Mouse (Mus musculus): ENCODE results near the gene Tmem110. TPM values are rescaled to one million over a fixed set of nuclear protein-coding genes. Genes with fewer than 3 reads are reported as not detected.

The Tmem110 gene
- total RNA-seq (2012; rRNA removed): 9.3 and 11.6 TPM in 2 replicates
- 10 to 100 TPM in 1 of 2 experiments, not detected in 1; 21.0 TPM for polyA plus RNA-seq (2012; ENCODE audit: insufficient read depth in 1 of 2, insufficient read length in 2 of 2, low read depth in 1 of 2, low replicate concordance in 2 of 2, missing spikeins in 1 of 2)

GRCm38 (mm10) chr14:30825476-30826131 lies at the start of gene Tmem110:
Tmem110 (plus strand) TSS chr14:30825590.
- H3K27ac ChIP-seq (ENCODE audit: control insufficient read depth, low read depth, low read length): no peak within 1 kb of the TSS
- H3K4me1 ChIP-seq (ENCODE audit: control insufficient read depth in 1 of 2, insufficient read depth in 2 of 2, low read length in 2 of 2): peaks cover 14 to 26% of the 10 kb centered on the region in 2 experiments
- H3K9me3 ChIP-seq (replicated peaks; ENCODE audit: insufficient read depth, low read length): no peaks in the 10 kb centered on the region
- H3K9ac ChIP-seq (ENCODE audit: control insufficient read depth, low read depth, low read length, poor library complexity, severe bottlenecking): peak within 1 kb of the TSS; percentile 93
- peak; percentile 79 for DNase-seq (ENCODE audit: low read depth, low spot score)
- peaks cover 11% of the 10 kb centered on the region for H3K79me2 ChIP-seq (ENCODE audit: control insufficient read depth, insufficient read depth, low read length, poor library complexity)
- H3K27me3 ChIP-seq (ENCODE audit: control insufficient read depth in 1 of 2, insufficient read depth in 2 of 2, low read length in 2 of 2): no peaks in the 10 kb centered on the region
- H3K36me3 ChIP-seq (ENCODE audit: control insufficient read depth in 1 of 2, insufficient read depth in 2 of 2, low read length in 2 of 2): peaks cover 2 to 19% of the 10 kb centered on the region in 2 experiments; a peak in 3 of 4 replicates
- no peak for TF ChIP-seq E2F4 (IDR thresholded peaks at IDR 0.05; ENCODE audit: borderline replicate concordance, low read depth, low read length)
- no peak for TF ChIP-seq TCF12 (IDR thresholded peaks at IDR 0.05; ENCODE audit: low read depth, low read length)
- no peak for TF ChIP-seq ZC3H11A (IDR thresholded peaks at IDR 0.05; ENCODE audit: low read depth, low read length)
- no peak for TF ChIP-seq CTCF (IDR thresholded peaks at IDR 0.05 in 2 of 3, conservative IDR thresholded peaks at IDR 0.05 in 1 of 3; ENCODE audit: control insufficient read depth in 1 of 3, insufficient read depth in 1 of 3, low read depth in 2 of 3, low read length in 3 of 3, poor library complexity in 1 of 3, severe bottlenecking in 1 of 3)
- no peak; the same call in 1 of the 2 replicates for TF ChIP-seq HCFC1 (IDR thresholded peaks at IDR 0.05; ENCODE audit: low read depth, low read length)
- TF ChIP-seq MYC (IDR thresholded peaks at IDR 0.05; ENCODE audit: low read depth, low read length): no peak
- TF ChIP-seq USF2 (IDR thresholded peaks at IDR 0.05; ENCODE audit: borderline replicate concordance in 1 of 2, insufficient read depth in 1 of 2, low read depth in 1 of 2, low read length in 2 of 2): no peak
- no peak for TF ChIP-seq JUND (IDR thresholded peaks at IDR 0.05; ENCODE audit: low read depth, low read length)
- TF ChIP-seq MXI1 (IDR thresholded peaks at IDR 0.05; ENCODE audit: low read depth, low read length): no peak; the same call in 1 of the 2 replicates
- TF ChIP-seq ZNF384 (IDR thresholded peaks at IDR 0.05; ENCODE audit: low read depth, low read length): no peak
- no peak for TF ChIP-seq ZKSCAN1 (IDR thresholded peaks at IDR 0.05; ENCODE audit: low read depth, low read length)
- no peak for TF ChIP-seq TBP (IDR thresholded peaks at IDR 0.05; ENCODE audit: low read depth, low read length)
- 0 out of 2 replicates have a peak, but pooled peaks have one; percentile 39 for TF ChIP-seq UBTF (IDR thresholded peaks at IDR 0.05; ENCODE audit: borderline replicate concordance, insufficient read depth, low read depth, low read length)
- peak; percentile 22; the same call in 1 of the 2 replicates for TF ChIP-seq CHD2 (IDR thresholded peaks at IDR 0.05; ENCODE audit: low read length)
- no peak for TF ChIP-seq GATA1 (IDR thresholded peaks at IDR 0.05; ENCODE audit: low read depth, low read length)
- no peak for TF ChIP-seq ETS1 (IDR thresholded peaks at IDR 0.05; ENCODE audit: low read depth, low read length)
- no peak; the same call in 1 of the 2 replicates for TF ChIP-seq SIN3A (IDR thresholded peaks at IDR 0.05; ENCODE audit: low read length)
- no peak for TF ChIP-seq NRF1 (IDR thresholded peaks at IDR 0.05; ENCODE audit: insufficient read depth, low read depth, low read length, poor library complexity, severe bottlenecking)
- no peak for TF ChIP-seq MAX (IDR thresholded peaks at IDR 0.05; ENCODE audit: low read length)
- peak; percentile 78 to 81 for TF ChIP-seq POLR2A (IDR thresholded peaks at IDR 0.05; ENCODE audit: control insufficient read depth in 1 of 2, insufficient read depth in 1 of 2, low read depth in 1 of 2, low read length in 2 of 2, poor library complexity in 1 of 2)
- 0 out of 4 replicates have a peak, but pooled peaks of 1 of the 2 experiments have one; percentile 5 for TF ChIP-seq EP300 (IDR thresholded peaks at IDR 0.05; ENCODE audit: low read depth in 1 of 2, low read length in 2 of 2)
- peak; percentile 68 for TF ChIP-seq NELFE (IDR thresholded peaks at IDR 0.05; ENCODE audit: low read depth, low read length)
- TF ChIP-seq MEF2A (IDR thresholded peaks at IDR 0.05; ENCODE audit: extremely low read depth, insufficient replicate concordance, low read depth, low read length, poor library complexity, severe bottlenecking): no peak
- no peak; the same call in 1 of the 2 replicates for TF ChIP-seq ZMIZ1 (IDR thresholded peaks at IDR 0.05; ENCODE audit: low read depth, low read length)
- no peak for TF ChIP-seq MAFK (IDR thresholded peaks at IDR 0.05; ENCODE audit: borderline replicate concordance, low read depth, low read length)
- no peak for TF ChIP-seq MAZ (IDR thresholded peaks at IDR 0.05; ENCODE audit: low read depth, low read length)
- no peak for TF ChIP-seq TAL1 (IDR thresholded peaks at IDR 0.05; ENCODE audit: low read length)
- TF ChIP-seq KAT2A (conservative IDR thresholded peaks at IDR 0.05; ENCODE audit: low read depth, low read length): no peak
- peak; percentile 56 for TF ChIP-seq POLR2AphosphoS2 (IDR thresholded peaks at IDR 0.05; ENCODE audit: low read length)
- no peak for TF ChIP-seq ELF1 (IDR thresholded peaks at IDR 0.05; ENCODE audit: low read depth, low read length)
- TF ChIP-seq SMC3 (IDR thresholded peaks at IDR 0.05; ENCODE audit: low read depth, low read length): no peak
- no peak for TF ChIP-seq RAD21 (IDR thresholded peaks at IDR 0.05; ENCODE audit: low read depth, low read length)
- peak within 1 kb of the TSS; percentile 82 to 91 for H3K4me3 ChIP-seq (ENCODE audit: control insufficient read depth in 1 of 2, insufficient read depth in 1 of 2, low read depth in 2 of 2, low read length in 2 of 2)
